Mouse (Mus musculus) spleen, embryonic (tissue): ENCODE measurements at regions not wholly inside any gene's neighbourhood (a gene's known extent, or its start where the extent isn't known, plus 50 kb on each side); places are given as distances from the start of the nearest gene placed in this dataset.

Experiments
- CTCF ChIA-PET: fragments of 350-600 bp; sonication (Branson Sonifier 250); formaldehyde crosslinking; loops from one replicate; lab custom pipeline; 2022; lab: Charles Lee

DNA sequence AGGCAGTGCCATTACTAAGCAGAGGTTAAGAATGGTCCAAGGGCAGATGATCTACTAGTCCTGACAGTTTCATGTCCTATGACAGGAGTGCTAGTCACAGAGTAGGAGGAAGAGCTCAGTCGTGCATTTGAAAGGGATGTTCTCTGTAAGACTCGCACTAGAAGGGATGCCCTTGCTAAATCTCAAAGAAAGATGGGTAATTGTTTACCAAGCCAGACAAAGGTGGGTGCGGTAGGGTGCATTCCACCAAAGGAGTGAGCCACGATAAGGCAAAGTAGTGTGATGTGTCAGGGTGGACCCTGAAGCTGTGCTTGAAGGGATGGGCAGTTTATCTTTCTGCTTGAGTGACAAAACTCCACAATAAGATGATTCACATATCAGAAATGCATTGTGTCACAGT is 50.5 kb upstream of the Adgrf1 start:
- CTCF ChIA-PET, result no interaction called here
